Mouse (Mus musculus): ENCODE measurements around the gene Cabp4. TPM values are rescaled to one million over a fixed set of nuclear protein-coding genes. Genes with fewer than 3 reads are reported as not detected.

The Cabp4 gene
- polyA plus RNA-seq, 2 experiments = 0.15 TPM; not detected in 1

DNA sequence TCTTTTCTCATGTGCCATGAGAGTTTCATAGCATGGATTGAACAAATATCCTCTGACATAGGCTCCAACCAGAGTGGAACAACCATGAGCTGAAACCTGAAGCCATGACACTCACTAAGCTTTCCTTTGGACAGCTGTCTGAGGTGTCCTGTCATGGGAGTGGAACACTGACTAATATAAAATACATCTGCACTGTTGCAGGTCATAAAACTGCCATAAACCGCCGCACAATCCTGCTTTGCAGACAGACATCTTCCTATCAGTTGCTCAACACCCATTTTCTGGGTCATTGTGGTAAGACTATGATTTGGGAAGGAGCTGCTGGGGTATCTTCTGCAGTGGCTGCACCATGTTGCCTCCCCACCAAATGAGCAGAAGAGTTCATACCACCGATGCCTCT, 51.1 kb downstream of the Cabp4 start:
- TF ChIP-seq CTCF (IDR thresholded peaks at IDR 0.05; ENCODE audit: low read depth) (no peak), EP300 (IDR thresholded peaks at IDR 0.05; ENCODE audit: low read depth) (peak; percentile 76)
- ATAC-seq (ENCODE audit: insufficient read depth) = no peak
- WGBS (ENCODE audit: insufficient replicate concordance) = 32% methylated on average over 3 of the region's 3 CpGs
- no peak overlapping the region for H3K4me3 ChIP-seq (ENCODE audit: insufficient read depth in 1 of 2, low read depth in 2 of 2, low read length in 2 of 2)
- no peaks in the 10 kb centered on the region for H3K36me3 ChIP-seq (replicated peaks; ENCODE audit: control insufficient read depth, insufficient read depth, low read depth)
- no peak overlapping the region for H3K4me2 ChIP-seq (ENCODE audit: low read depth)
- no peak for DNase-seq (ENCODE audit: low read depth in 3 of 3, low spot score in 3 of 3)
- peaks cover 10 to 11% of the 10 kb centered on the region in 2 experiments for H3K4me1 ChIP-seq (replicated peaks; ENCODE audit: control insufficient read depth in 2 of 2, insufficient read depth in 2 of 2, low read length in 1 of 2)
- H3K9me3 ChIP-seq (ENCODE audit: control insufficient read depth, low read length) = no peaks in the 10 kb centered on the region
- H3K27me3 ChIP-seq (ENCODE audit: control insufficient read depth, insufficient read depth, low read length) = no peaks in the 10 kb centered on the region
- H3K27ac ChIP-seq = no peak overlapping the region
- no peak overlapping the region; the same call in 1 of the 2 replicates for H3K9ac ChIP-seq (replicated peaks)

GRCm38 (mm10) chr19:4091383-4091782, 52.5 kb downstream of the Cabp4 start:
- TF ChIP-seq EP300 (IDR thresholded peaks at IDR 0.05; ENCODE audit: low read depth) (no peak), CTCF (IDR thresholded peaks at IDR 0.05; ENCODE audit: low read depth) (no peak)

DNA sequence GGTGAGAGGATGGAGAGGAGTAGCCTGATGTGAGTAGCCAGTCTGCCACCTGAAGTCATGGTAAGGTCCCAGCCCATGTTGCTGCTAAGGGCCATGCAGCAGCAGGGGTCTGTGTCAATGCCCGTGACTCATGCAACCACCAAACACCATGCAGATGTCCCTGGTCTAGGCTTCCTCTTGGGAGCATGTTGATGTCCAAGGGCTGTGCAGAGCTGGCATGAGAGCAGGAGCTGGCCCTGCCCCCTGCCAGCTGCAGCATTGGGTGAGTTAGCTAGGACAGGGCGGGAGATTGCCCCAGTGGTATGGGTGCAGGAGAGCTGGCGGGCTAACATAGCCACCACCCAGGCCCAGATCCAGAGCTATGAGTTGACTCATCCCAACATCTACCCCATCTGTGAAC, 53.4 kb downstream of the Cabp4 start:
- Histone ChIP-seq H3K4me3 (ENCODE audit: insufficient read depth in 1 of 2, low read depth in 2 of 2, low read length in 2 of 2) (no peak overlapping the region), H3K4me2 (ENCODE audit: low read depth) (no peak overlapping the region), H3K27ac (no peak overlapping the region), H3K36me3 (replicated peaks; ENCODE audit: control insufficient read depth, insufficient read depth, low read depth) (no peaks in the 10 kb centered on the region), H3K27me3 (ENCODE audit: control insufficient read depth, insufficient read depth, low read length) (no peaks in the 10 kb centered on the region), H3K9ac (replicated peaks) (no peak overlapping the region), H3K4me1 (replicated peaks; ENCODE audit: control insufficient read depth in 2 of 2, insufficient read depth in 2 of 2, low read length in 1 of 2) (peaks cover 2 to 3% of the 10 kb centered on the region in 2 experiments; a peak in 1 of 4 replicates), H3K9me3 (ENCODE audit: control insufficient read depth, low read length) (no peaks in the 10 kb centered on the region)
- ATAC-seq (ENCODE audit: insufficient read depth) = no peak
- no peak for DNase-seq (ENCODE audit: low read depth in 3 of 3, low spot score in 3 of 3)
- TF ChIP-seq CTCF (IDR thresholded peaks at IDR 0.05; ENCODE audit: low read depth) (no peak), EP300 (IDR thresholded peaks at IDR 0.05; ENCODE audit: low read depth) (no peak)
- WGBS (ENCODE audit: insufficient replicate concordance) = 71% methylated on average over 3 of the region's 3 CpGs

More at GRCm38 (mm10) chr19:4091383-4091782, 52.5 kb downstream of the Cabp4 start:
- H3K27ac ChIP-seq = no peak overlapping the region
- no peaks in the 10 kb centered on the region for H3K9me3 ChIP-seq (ENCODE audit: control insufficient read depth, low read length)
- H3K4me1 ChIP-seq (replicated peaks; ENCODE audit: control insufficient read depth in 2 of 2, insufficient read depth in 2 of 2, low read length in 1 of 2) = peaks cover 6 to 7% of the 10 kb centered on the region in 2 experiments
- H3K36me3 ChIP-seq (replicated peaks; ENCODE audit: control insufficient read depth, insufficient read depth, low read depth) = no peaks in the 10 kb centered on the region
- DNase-seq (ENCODE audit: low read depth in 3 of 3, low spot score in 3 of 3) (no peak), ATAC-seq (ENCODE audit: insufficient read depth) (no peak)
- H3K27me3 ChIP-seq (ENCODE audit: control insufficient read depth, insufficient read depth, low read length) = no peaks in the 10 kb centered on the region
- H3K4me2 ChIP-seq (ENCODE audit: low read depth) = no peak overlapping the region
- no peak overlapping the region for H3K9ac ChIP-seq (replicated peaks)
- WGBS (ENCODE audit: insufficient replicate concordance) = 17% methylated on average over 2 of the region's 2 CpGs
- H3K4me3 ChIP-seq (ENCODE audit: insufficient read depth in 1 of 2, low read depth in 2 of 2, low read length in 2 of 2) = no peak overlapping the region

DNA sequence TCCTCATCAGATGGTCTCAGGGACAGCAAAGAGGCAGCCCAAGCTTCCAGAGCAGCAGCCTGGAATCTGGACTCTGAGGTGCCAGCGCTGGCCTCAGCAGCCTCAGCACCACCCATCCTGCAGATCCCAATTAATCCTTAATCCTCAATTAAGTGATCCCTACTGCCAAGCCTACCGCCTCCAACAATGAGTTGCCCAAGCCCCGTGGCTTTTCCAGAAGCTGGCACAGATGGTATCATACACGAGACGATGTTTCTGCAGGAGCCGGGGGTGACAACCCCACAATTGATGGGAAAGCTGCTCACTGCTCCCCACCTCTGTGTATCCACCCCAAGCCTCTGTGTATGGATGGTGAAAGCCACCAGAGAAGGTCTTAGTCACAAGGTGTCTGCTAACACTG, 54.7 kb downstream of the Cabp4 start:
- Histone ChIP-seq H3K4me3 (ENCODE audit: insufficient read depth in 1 of 2, low read depth in 2 of 2, low read length in 2 of 2) (no peak overlapping the region), H3K4me1 (replicated peaks; ENCODE audit: control insufficient read depth in 2 of 2, insufficient read depth in 2 of 2, low read length in 1 of 2) (peaks cover 2 to 3% of the 10 kb centered on the region in 2 experiments; a peak in 1 of 4 replicates), H3K36me3 (replicated peaks; ENCODE audit: control insufficient read depth, insufficient read depth, low read depth) (no peaks in the 10 kb centered on the region), H3K9ac (replicated peaks) (no peak overlapping the region), H3K9me3 (ENCODE audit: control insufficient read depth, low read length) (no peaks in the 10 kb centered on the region), H3K27ac (no peak overlapping the region), H3K4me2 (ENCODE audit: low read depth) (no peak overlapping the region), H3K27me3 (ENCODE audit: control insufficient read depth, insufficient read depth, low read length) (no peaks in the 10 kb centered on the region)
- ATAC-seq (ENCODE audit: insufficient read depth) (no peak), DNase-seq (ENCODE audit: low read depth in 3 of 3, low spot score in 3 of 3) (no peak)
- no peak for TF ChIP-seq EP300 (IDR thresholded peaks at IDR 0.05; ENCODE audit: low read depth)
- no peak for TF ChIP-seq CTCF (IDR thresholded peaks at IDR 0.05; ENCODE audit: low read depth)
- 68% methylated on average over 6 of the region's 6 CpGs for WGBS (ENCODE audit: insufficient replicate concordance)

- Histone ChIP-seq H3K27me3 (ENCODE audit: control insufficient read depth, insufficient read depth, low read length) (no peaks in the 10 kb centered on the region), H3K4me3 (ENCODE audit: insufficient read depth in 1 of 2, low read depth in 2 of 2, low read length in 2 of 2) (no peak overlapping the region), H3K4me2 (ENCODE audit: low read depth) (no peak overlapping the region), H3K36me3 (replicated peaks; ENCODE audit: control insufficient read depth, insufficient read depth, low read depth) (no peaks in the 10 kb centered on the region), H3K4me1 (replicated peaks; ENCODE audit: control insufficient read depth in 2 of 2, insufficient read depth in 2 of 2, low read length in 1 of 2) (peaks cover 2 to 3% of the 10 kb centered on the region in 2 experiments; a peak in 1 of 4 replicates), H3K9ac (replicated peaks) (no peak overlapping the region), H3K9me3 (ENCODE audit: control insufficient read depth, low read length) (no peaks in the 10 kb centered on the region), H3K27ac (no peak overlapping the region)
- no peak for DNase-seq (ENCODE audit: low read depth in 3 of 3, low spot score in 3 of 3)
- TF ChIP-seq CTCF (IDR thresholded peaks at IDR 0.05; ENCODE audit: low read depth) (no peak), EP300 (IDR thresholded peaks at IDR 0.05; ENCODE audit: low read depth) (no peak)
- 20% methylated on average over 5 of the region's 5 CpGs for WGBS (ENCODE audit: insufficient replicate concordance)
- ATAC-seq (ENCODE audit: insufficient read depth) = no peak
These were observed 55.7 kb downstream of the Cabp4 start for GRCm38 (mm10) chr19:4088146-4088545.
